Mouse (Mus musculus) activated CD4-positive, CD25-positive, alpha-beta regulatory T cell (primary cell): ENCODE data around the gene Itgav. TPM values are rescaled to one million over a fixed set of nuclear protein-coding genes. Genes with fewer than 3 reads are reported as not detected.

Source experiments
- polyA plus RNA-seq, 2 experiments: library from polyadenylated mRNA; unstranded; fragments of 100-300 nt; shearing (Covaris generic); gene quantifications; one replicate each; pipeline ENCODE4 v1.2.1; 2017

Itgav gene
- 10 to 100 TPM; 38.5 to 70.0 TPM for polyA plus RNA-seq

GRCm38 (mm10) chr2:83723921-83724826 lies at the start of gene Itgav:
Gene Itgav (plus strand): TSS chr2:83724397.

GRCm38 (mm10) chr2:83812483-83813272 lies 88.5 kb downstream of the Itgav start, which contains the start of gene Fam171b:
Gene Fam171b (plus strand): TSS chr2:83812636.

Other genes starting within 250 kb of the Itgav start
- 100 to 1,000 TPM; 105 to 117 TPM for gene Zc3h15, start 80.0 kb upstream of the Itgav start, polyA plus RNA-seq
- gene Fam171b, start 88.2 kb downstream of the Itgav start, polyA plus RNA-seq, result under 1 TPM in 1 of 2 experiments, not detected in 1; 0.14 TPM
- not detected for gene Zswim2, start 216.8 kb downstream of the Itgav start, polyA plus RNA-seq
- under 1 TPM in 1 of 2 experiments, not detected in 1; 0.16 TPM for gene Gm13698, start 231.3 kb downstream of the Itgav start, polyA plus RNA-seq
- under 1 TPM in 1 of 2 experiments, not detected in 1; 0.16 TPM for gene Gm13693, start 237.1 kb downstream of the Itgav start, polyA plus RNA-seq
- not detected for gene Gm13695, start 242.9 kb downstream of the Itgav start, polyA plus RNA-seq
- under 1 TPM in 1 of 2 experiments, not detected in 1; 0.16 TPM for gene Gm13696, start 248.7 kb downstream of the Itgav start, polyA plus RNA-seq